Mouse (Mus musculus) adrenal gland (tissue): ENCODE results near the gene Zfp276.
"Not testable (repeated sequence)": the region's sequence is repeated elsewhere in the genome, so short reads cannot be mapped to it uniquely, and the experiment has no call there.

Experiments
- intact Hi-C: fragments of 180-260 bp; cut with DNase I; formaldehyde crosslinking; loops from one replicate; pipeline ENCODE4 v1.15.1; 2025

Gene Zfp276

GRCm38 (mm10) chr8:123243053-123243452, 10.9 kb upstream of the Zfp276 start:
- intact Hi-C loops = no loop called here

GRCm38 (mm10) chr8:123244382-123244781, 9.6 kb upstream of the Zfp276 start:
- intact Hi-C loops = no loop called here

DNA sequence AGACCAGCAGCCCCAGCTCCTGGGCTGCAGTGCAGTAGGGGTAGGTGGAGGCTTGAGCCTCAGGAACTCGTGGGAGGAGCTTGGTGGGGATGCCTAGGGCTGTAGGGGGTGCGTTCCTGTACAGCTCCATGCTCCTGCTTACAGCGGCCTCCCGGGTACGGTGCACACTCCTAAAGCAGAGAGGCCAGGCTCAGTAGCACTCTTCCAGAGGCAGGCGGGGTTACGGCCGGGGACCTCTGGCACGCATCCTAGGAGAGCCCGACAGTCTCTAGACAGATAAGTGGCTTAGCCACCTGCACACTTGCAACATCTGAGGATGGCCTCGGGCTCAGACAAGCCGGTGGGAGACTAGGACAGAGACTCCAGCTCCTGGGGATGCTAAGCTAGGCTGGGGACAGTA, 8.5 kb upstream of the Zfp276 start:
- intact Hi-C loops = loop anchor here (5.0 kb wide), 1 partner anchor 42 kb away; no protein-coding TSS in a partner anchor

DNA sequence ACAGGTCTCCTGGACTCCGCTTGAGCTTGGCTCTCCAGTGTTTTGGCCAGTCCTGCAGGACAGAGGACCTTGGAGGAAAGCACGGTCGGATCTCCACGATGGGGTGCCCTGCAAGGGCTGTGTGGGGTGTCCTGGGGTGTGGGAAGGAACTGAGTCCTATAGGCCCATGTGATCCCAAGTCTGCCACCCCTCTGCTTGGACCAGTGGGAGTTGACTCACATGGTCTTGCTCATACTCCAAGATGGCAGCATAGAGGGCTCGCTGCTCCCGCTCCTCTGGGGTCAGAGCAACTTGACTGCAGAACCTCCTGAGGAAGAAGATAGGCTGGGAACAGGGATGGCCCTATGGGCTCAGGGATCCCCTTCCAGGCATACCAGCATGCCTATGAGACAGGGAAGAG, 6.2 kb upstream of the Zfp276 start:
- intact Hi-C loops = loop anchor here (5.0 kb wide), 1 partner anchor 40 kb away; no protein-coding TSS in a partner anchor

GRCm38 (mm10) chr8:123248596-123248995, 5.4 kb upstream of the Zfp276 start:
- intact Hi-C loops = loop anchor here (5.0 kb wide), 1 partner anchor 39 kb away; no protein-coding TSS in a partner anchor

DNA sequence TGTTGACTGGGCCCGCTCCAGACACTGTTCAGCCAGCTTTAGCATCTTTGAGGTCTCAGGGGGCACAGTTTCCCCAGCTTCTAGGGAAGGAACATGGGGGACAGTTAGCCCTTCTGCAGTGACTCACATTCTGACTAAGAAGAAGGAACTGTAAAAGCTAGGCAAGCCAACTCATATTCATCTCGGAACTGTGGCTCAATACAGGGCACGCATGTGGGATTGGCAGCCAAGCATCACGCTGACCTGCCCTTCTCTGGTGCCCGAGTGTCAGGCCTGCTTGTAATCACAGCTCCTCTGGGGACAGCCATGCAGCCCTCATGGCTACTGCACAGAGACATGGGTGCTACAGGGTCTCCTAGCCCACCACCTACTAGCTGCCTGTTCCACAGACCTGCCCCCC, 3.1 kb upstream of the Zfp276 start:
- intact Hi-C loops = no loop called here

DNA sequence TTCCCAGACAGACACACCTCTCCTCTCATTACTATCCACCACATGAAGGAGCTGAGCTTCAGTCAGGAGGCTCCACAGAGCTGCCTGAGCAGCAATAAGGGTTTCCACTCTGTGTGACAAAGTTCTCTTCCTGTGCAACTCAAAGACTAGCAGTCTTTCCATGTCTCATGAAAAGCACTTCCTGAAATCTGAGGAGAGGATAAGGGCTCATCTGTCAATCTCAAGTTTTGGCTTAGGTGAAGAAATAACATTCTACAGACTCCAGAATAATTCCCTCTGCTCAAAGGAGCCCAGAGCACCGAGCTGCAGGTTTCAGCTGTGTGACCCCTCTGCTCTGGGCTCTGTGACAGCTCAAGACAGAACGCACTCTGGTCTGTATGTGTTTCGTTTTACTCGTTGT, 1.1 kb upstream of the Zfp276 start:
- intact Hi-C loops = no loop called here

GRCm38 (mm10) chr8:123253451-123254098, 420 bp upstream of the Zfp276 start:
- intact Hi-C loops = no loop called here

GRCm38 (mm10) chr8:123255170-123255569, 1.2 kb downstream of the Zfp276 start:
- intact Hi-C loops = no loop called here

GRCm38 (mm10) chr8:123257114-123257513, 3.1 kb downstream of the Zfp276 start:
- intact Hi-C loops = no loop called here

GRCm38 (mm10) chr8:123257593-123257992, 3.6 kb downstream of the Zfp276 start:
- intact Hi-C loops = not testable (repeated sequence)

- intact Hi-C loops = no loop called here
Observed at GRCm38 (mm10) chr8:123267926-123268656, 14.1 kb downstream of the Zfp276 start.

DNA sequence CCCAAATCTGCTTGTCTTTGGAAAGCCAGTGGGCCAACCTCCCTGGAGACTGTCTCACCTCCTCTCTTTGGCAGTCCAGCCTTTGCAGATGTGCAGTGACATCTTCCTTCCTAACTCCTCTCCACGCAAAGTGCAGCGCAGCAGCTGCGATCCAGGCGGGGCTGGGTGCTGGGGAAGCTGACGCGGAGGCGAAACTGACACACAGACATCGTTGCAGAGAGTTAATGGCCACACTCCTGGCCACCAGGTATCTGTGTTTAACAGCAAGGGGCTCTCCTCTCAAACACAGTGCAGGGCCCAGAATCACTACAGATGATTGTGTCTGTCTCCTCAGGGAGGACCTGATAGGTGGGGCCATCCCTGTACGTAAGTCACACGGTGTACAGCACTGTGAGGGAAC, 17.2 kb downstream of the Zfp276 start:
- intact Hi-C loops = no loop called here

DNA sequence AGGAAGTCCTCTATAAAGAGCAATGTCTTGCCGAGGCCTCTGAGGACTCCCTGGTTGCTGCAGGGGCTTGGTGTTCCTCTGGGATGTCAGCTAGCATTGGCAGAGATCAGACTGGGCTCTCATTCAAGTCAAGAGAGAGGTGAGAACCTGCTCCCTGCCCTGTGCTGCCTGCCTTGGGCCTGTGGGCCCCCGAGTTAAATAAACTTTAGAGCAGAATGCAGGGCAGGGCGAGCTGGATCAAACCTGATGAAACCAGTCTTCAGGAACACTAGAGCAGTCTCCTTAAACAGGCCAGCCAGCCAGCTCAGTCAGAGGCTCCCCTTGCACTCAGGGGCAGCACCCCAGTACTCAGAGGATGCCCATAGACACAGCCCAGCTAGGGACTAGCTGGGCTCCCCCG, 17.9 kb downstream of the Zfp276 start:
- intact Hi-C loops = no loop called here

GRCm38 (mm10) chr8:123274447-123274846, 20.5 kb downstream of the Zfp276 start:
- intact Hi-C loops = no loop called here

GRCm38 (mm10) chr8:123275096-123275495, 21.1 kb downstream of the Zfp276 start:
- intact Hi-C loops = no loop called here

GRCm38 (mm10) chr8:123278445-123278844, 24.4 kb downstream of the Zfp276 start:
- intact Hi-C loops = no loop called here

DNA sequence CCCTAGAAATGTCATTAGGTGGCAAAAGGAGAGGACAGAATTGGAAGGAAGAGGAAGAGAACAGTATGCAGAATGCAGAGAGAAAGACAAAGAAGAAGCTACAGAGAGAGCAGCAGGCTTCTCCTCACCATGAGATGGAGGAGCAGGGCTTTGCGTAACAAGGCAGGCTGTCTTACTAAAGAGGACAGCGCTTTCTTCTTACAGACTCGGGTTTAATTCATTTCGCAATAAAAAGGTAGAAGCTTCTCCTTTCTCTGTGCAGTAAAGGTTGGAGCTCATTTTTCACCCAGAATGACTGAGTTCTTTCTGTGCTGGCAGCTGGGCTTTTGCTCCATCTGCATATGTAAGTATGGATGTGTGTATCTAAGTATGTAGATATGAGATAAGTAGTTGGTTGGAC, 25.8 kb downstream of the Zfp276 start:
- intact Hi-C loops = loop anchor here (10.0 kb wide), 1 partner anchor 165 kb away; the partner anchor contains the start of gene Cpne7

- intact Hi-C loops = loop anchor here (10.0 kb wide), 1 partner anchor 166 kb away; the partner anchor contains the start of gene Cpne7
Observed at GRCm38 (mm10) chr8:123280302-123281094, 26.5 kb downstream of the Zfp276 start.

GRCm38 (mm10) chr8:123282994-123283393, 29.0 kb downstream of the Zfp276 start:
- intact Hi-C loops = loop anchor here (10.0 kb wide), 1 partner anchor 168 kb away; the partner anchor contains the start of gene Cpne7

GRCm38 (mm10) chr8:123283991-123284390, 30.0 kb downstream of the Zfp276 start:
- intact Hi-C loops = loop anchor here (10.0 kb wide), 1 partner anchor 169 kb away; the partner anchor contains the start of gene Cpne7
